Mouse (Mus musculus) adrenal gland, postnatal 25 days (tissue): ENCODE data around the gene Mpp6. TPM values are rescaled to one million over a fixed set of nuclear protein-coding genes. Genes with fewer than 3 reads are reported as not detected.

Experiments used
- DNase-seq: peaks from one replicate; pipeline ENCODE4 v3.0.0; 2021; ENCODE audit warnings: mixed read lengths
- total RNA-seq: library from RNA; stranded (reverse); gene quantifications from 2 replicates; pipeline ENCODE4 v1.2.3, GENCODE M21; 2021

Gene Mpp6
- total RNA-seq, 1 experiment from 2014 or later = 26.1 TPM

- DNase-seq = no peak
Measured at GRCm38 (mm10) chr6:50228180-50228579, 118.1 kb downstream of the Mpp6 start.

- DNase-seq = no peak
Measured at GRCm38 (mm10) chr6:50231288-50231687, 121.2 kb downstream of the Mpp6 start.

- no peak for DNase-seq
Measured at GRCm38 (mm10) chr6:50232984-50233383, 122.9 kb downstream of the Mpp6 start.

- DNase-seq = no peak
Measured at GRCm38 (mm10) chr6:50237963-50238362, 127.9 kb downstream of the Mpp6 start.

GRCm38 (mm10) chr6:50239902-50240301 is 129.9 kb downstream of the Mpp6 start:
- no peak for DNase-seq

- DNase-seq = no peak
Measured at GRCm38 (mm10) chr6:50240437-50240836, 130.4 kb downstream of the Mpp6 start.

GRCm38 (mm10) chr6:50244126-50244525 is 134.1 kb downstream of the Mpp6 start:
- no peak for DNase-seq

GRCm38 (mm10) chr6:50244967-50245366 is 134.9 kb downstream of the Mpp6 start:
- no peak for DNase-seq

GRCm38 (mm10) chr6:50247356-50247755 is 137.3 kb downstream of the Mpp6 start:
- no peak for DNase-seq

GRCm38 (mm10) chr6:50247791-50248190 is 137.8 kb downstream of the Mpp6 start:
- no peak for DNase-seq

Other genes with a start within 250 kb of the Mpp6 start
- gene Gsdme, start 153.6 kb downstream of the Mpp6 start, total RNA-seq = 2.0 TPM in 2 replicates